Mouse (Mus musculus): ENCODE results near the gene Rab24.
A peak's percentile ranks its signal among the peaks of the same experiment; 100 is the strongest.

Rab24 gene

DNA sequence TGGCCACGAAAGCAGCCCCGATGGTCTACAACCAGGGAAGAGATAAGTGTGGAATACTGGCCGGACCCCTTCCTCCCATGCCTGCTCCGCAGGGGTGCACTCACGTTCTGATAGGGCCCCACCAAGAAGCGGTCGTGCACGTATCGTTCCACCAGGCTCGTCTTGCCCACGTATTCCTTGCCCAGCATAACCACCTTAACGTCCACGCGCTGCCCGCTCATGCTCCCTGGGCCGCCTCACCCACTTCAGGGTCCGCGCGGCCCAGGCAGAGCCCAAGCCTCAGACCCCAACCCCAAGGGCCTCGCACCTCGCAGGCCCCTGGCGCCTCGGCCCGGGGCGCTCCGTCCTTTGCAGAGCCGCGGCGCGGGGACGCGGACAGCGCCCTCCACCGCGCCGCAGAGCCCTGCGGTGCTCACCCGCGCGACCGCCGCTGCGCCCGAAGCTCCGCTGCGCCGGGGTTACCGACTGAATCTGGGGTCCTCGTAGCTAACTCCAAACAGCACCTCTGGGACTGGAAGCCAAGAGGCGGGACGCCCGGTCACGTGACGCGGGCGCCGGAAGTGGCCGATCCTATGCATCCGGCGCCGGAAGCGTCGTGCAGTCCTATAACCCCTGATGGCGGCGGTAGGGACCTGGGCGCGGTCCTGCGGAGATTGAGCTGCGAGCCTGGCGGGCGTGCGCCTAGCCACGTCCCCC lies at the start of gene Rab24:
TSS of gene Rab24 (minus strand) at position 513 of the 696 bp plus-strand sequence.
- peak; percentile 73 for DNase-seq (ENCODE audit: low read depth)

DNA sequence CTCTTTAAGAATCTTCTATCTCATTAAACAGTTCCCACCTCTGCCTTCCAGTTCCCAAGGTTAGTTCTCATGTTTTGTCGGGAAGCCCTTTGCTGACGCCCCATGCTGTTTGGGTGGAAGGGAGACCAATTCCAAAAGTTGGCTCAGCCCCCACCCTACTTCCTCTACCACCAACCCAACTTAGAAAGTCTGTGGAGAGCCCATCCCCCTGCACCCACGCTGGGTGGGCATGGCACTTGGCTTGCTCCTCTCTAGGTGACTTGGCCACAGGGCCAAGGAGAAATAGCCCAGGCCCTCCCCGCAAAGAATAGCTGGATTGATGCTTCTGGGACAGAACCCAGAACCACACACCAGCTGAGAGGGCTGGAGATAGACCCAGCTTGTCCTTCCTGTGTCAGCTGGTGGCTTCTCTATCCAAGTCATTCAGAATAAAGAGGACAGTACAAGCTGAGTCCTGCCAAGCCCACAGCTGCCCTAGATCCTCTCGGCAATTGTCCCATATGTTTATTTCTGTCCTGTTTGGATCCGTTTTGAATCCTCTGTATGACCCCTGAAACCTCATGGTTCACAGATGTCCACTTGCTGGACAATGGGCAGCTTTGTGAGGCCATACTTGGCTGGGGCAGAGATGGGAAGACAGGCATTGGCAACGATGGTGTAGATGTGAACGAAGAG lies 49.4 kb upstream of the Rab24 start:
- no peak for DNase-seq (ENCODE audit: low read depth)

DNA sequence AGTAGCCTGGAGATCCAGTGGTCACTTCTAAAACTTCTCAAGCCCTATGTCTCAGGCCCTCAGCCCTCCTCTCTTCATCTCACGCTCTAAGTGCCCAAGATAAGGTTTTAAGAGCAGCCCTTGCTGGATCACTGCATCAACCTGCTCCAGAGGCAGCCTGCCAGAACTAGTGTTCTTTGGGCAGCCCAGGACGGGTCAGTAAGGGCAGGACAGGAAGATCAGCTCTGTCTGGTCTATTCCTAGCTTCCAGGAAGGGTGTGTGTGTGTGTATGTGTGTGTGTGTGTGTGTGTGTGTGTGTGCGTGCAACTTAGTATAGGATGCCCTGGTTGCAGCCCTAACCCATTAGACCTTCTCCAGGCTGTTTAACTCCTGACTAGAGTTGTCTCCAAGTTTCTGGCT lies 48.5 kb upstream of the Rab24 start:
- no peak for DNase-seq (ENCODE audit: low read depth)

DNA sequence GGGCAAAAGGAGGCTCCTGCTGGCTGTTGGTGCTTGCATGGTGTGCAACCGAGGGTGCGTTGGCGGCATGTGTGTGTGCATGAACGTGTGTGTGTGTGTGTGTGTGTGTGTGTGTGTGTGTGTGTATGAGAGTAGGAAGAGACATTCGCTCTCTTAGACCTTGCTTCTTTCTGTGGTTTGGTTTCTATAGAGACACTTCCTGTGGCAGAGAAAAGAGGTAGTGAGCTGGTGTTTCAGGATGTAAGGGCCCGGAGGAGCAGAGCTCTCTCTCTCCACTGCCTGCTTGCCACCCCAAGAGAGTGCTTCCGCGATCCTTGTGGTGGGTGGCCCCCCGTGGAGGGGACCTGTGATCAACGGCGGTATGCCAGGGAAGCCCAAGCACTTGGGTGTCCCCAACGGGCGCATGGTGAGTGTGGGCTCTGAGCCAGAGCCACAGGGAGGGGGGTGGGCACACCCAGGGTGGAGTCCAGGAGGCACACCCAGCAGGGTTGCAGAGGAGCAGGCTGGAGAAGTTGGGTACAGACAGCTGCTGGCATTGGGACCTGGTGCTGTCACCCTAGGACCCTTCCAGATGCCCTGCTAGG lies 47.9 kb upstream of the Rab24 start, which contains the start of gene Rgs14:
TSS of gene Rgs14 (plus strand) at position 202 of the 584 bp plus-strand sequence.
- DNase-seq (ENCODE audit: low read depth), result peak; percentile 56

GRCm38 (mm10) chr13:55368401-55368800 lies 46.7 kb upstream of the Rab24 start:
- no peak for DNase-seq (ENCODE audit: low read depth)

DNA sequence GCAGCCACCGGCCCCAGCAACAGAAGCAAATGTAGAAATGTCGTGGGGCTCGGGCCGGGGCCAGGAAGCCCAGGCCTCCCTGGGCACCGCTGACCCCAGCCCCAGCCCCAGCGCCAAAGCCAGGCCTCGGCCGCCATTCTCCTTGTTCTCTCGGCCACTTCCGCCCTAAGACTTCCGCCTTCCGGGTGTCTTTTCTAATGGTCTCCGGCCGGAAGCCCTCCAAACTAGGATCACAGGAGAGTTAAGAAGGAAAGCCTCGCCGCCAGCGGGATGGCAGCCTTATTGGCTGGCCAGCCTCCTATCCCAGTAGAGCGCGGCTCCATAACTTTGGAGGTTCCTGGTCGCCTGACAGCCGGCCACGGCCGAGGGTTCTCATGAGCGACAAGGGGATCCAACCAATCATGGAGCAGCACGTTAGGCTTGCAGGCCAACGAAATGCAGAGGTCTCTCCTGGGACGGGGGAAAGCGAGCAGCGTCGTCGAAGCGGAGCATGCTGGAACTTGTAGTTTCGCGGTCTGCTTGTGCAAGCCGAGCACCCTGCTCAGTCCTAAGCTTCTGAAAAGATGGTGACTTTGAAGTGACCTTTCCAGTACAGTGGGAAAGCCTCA lies 40.8 kb upstream of the Rab24 start, which contains the start of gene Lman2:
TSS of gene Lman2 (minus strand) at position 331 of the 608 bp plus-strand sequence.
- DNase-seq (ENCODE audit: low read depth), result peak; percentile 93

GRCm38 (mm10) chr13:55361974-55362452 lies 40.3 kb upstream of the Rab24 start:
- DNase-seq (ENCODE audit: low read depth), result no peak

- no peak for DNase-seq (ENCODE audit: low read depth)
Measured at GRCm38 (mm10) chr13:55361145-55361544, 39.4 kb upstream of the Rab24 start.

DNA sequence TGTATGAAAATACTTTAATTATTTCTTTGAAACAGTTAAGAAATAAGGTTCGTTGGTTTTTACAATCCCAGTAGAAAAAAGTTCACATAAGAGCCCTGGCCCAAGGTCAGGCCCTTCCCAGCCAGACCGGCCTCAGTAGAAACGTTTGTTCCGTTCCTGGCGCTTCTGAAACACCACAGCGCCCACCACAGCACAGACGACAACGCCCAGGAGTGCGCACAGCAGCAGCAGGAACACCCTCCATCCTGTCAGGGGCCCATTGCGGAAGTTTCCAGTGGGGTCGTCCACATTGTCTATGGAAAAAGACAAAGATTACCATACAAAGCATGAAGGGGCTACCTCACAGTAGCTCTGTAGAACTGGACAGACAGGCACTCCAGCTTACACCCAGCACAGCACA lies 25.0 kb upstream of the Rab24 start:
- no peak for DNase-seq (ENCODE audit: low read depth)

GRCm38 (mm10) chr13:55344286-55344685 lies 22.5 kb upstream of the Rab24 start:
- DNase-seq (ENCODE audit: low read depth), result no peak

GRCm38 (mm10) chr13:55342469-55342868 lies 20.7 kb upstream of the Rab24 start:
- no peak for DNase-seq (ENCODE audit: low read depth)

GRCm38 (mm10) chr13:55339259-55339658 lies 17.5 kb upstream of the Rab24 start:
- DNase-seq (ENCODE audit: low read depth), result no peak

DNA sequence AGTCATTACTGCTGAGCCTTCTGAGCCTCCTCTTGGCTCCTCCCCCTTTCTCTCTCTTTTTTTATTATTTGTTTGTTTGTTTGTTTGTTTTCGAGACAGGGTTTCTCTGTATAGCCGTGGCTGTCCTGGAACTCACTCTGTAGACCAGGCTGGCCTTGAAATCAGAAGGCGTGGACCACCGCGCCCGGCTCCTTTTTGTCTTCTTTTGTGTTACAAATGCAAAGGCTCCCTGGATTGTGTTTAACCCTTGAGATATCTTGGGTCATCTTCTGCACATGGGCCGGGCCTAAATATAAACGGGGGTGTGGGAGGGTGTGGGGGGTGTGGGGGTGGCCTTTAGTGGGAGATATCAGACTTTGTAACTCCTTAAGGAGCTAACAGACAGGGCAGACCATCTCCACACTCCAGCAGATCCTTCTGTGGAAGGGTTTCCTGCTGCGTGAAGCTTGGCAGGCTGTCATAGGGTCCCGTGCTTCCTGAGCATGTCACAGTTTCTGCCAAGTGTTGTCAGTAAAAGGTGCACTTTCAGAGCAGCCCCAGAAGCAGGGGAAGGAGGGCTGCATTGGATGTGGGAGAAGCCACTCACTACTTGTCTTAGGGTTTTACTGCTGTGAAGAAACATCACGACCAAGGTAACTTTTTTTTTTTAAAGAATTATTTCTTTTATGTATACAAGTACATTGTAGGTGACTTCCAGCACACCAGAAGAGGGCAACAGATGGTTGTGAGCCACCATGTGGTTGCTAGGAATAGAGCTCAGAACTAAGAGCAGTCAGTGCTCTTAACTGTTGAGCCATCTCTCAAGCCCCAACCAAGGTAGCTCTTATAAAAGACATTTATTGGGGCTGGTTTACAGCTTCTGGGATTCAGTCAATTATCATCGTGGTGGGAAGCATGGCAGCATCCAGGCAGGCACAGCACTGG lies 16.6 kb upstream of the Rab24 start:
- DNase-seq (ENCODE audit: low read depth), result no peak

DNA sequence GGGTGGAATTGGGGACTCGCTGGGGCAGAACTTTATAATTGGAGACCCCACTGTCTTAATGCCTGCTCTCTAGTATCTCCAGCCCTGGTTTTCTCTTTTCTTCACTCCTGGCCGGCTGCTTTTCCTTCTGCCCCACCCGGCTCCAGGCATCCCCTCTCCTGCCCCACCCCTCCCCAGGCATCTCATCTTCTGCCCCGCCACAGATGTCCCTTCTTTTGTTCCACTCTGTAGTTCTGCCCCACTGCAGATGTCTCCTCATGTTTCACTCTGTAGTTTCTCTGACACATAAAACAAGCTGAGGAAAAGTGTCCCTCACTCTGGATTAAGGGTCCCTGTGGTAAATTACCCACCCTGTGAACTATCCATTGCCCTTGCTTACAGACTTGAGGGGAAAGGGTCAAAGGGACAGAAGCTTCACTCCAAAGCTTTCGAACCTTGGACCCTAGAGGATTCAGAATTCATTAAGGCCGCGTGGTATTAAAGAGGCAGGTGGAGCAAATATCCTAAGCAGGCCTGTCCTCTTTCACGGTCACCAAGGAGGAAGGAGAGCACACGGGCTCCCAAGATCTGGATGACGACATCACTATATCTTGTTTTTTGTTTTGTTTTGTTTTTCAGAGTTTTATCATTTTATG lies 15.7 kb upstream of the Rab24 start:
- DNase-seq (ENCODE audit: low read depth), result no peak

DNA sequence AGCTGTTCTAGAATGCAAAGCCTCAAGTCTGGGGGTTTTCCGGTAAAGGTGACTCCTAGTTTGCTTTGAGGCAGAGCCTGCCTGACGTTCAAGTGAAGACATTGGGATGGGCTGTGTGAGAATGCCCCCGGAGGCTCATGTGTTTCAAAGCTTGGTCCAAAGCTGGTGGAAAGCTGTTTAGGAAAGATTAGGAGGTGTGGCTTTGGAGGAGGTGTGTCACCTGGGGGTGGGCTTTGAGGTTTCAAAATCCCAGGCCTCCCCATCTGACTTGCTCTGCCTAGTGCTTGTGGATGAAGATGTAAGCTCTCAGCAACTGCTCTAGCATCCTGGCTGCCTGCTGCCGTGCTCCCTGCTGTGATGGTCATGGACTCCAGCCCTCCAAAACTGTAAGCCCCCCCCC lies 14.0 kb upstream of the Rab24 start:
- DNase-seq (ENCODE audit: low read depth), result no peak

- DNase-seq (ENCODE audit: low read depth), result no peak
Measured at GRCm38 (mm10) chr13:55332331-55332730, 10.6 kb upstream of the Rab24 start.

DNA sequence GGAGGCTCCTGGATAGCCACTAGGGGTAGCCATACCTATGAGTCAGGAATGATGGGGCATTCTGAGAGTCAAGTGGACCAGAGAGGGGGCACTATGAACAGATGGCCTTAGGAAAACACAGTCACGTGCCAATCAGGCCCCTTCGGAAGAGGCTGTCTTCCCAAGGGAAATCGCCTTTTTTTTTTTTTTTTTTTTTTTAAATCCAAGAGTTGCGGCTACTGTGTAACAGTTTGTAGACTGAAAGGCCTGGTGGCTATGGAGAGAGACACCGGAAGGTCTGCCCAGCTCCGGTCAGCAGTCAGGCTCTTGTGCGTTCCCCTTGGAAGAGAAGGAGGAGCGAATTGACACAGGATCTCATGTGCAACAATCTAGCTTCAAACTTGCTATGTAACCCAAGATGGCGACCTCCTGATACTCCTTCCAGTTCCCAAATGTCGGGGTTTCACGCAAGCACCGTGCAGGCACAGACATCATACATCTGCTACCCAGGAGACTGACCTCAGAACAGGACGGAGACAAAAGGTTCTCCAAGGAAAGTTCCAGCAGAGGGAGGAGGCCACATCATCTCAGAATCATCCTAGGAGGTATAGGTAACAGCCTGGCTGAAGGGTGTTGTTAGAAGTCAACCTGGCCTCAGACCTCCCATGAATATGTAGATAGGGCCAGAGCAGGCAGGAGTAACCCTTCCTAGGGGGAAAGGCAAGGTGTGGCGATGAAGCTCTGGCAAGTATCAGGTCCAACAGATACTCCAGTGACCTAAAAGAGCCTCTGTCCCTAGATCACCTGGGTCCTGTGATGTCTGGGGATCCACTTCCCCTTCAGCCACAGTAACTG lies 9.0 kb upstream of the Rab24 start:
- no peak for DNase-seq (ENCODE audit: low read depth)

DNA sequence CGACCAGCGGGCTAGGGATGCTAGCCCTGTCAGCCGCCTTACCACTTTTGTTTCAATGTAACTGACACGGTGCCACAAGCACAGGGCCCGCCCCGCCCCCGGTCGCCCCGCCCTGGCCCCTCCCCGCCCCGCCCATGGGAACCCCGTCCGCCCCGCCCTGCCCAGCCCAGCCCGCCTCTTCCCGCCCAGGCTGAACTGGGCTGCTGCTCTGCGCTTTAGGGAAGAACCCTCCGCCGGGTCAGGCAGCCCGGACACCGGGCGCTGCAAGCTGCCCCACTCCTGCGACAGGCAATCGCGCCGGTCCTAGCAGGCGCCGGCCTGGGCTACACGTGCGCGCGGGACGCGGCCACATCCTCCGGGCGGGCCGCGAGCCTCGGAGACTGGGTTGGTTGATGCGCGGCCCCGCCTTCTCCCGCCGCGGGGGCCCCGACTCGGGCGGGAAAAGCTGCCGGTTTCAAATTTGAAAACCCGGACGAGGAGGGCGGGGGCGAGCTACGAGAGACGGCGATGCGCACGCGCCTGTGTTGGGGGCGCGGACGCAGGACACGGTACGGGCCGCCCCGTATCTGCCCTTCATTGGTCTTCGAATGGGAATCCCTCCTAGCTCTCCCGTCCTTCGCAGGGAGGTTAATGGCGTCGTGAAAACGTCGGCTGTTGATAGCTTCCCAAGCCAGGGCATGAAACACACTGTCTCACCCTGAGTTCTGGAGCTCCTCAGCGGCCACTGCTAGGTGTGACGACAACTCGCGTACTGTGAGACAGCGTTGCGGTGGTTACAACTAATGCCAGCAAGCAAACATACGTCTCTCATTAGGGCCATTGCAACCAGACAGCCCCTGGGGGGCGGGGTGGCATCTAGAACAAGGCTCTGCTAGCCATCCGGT lies 8.2 kb upstream of the Rab24 start, which contains the start of gene Mxd3:
TSS of gene Mxd3 (minus strand) at position 141 of the 884 bp plus-strand sequence.
- peak; percentile 79 for DNase-seq (ENCODE audit: low read depth)

GRCm38 (mm10) chr13:55329109-55329682 lies 7.5 kb upstream of the Rab24 start:
- no peak for DNase-seq (ENCODE audit: low read depth)

Measured in c-Kit-positive CD71-negative TER-119-negative erythroid progenitor cells, embryonic 14.5 days (primary cell).